Mouse (Mus musculus): ENCODE results near the gene Castor1. TPM values are rescaled to one million over a fixed set of nuclear protein-coding genes. Genes with fewer than 3 reads are reported as not detected.

Gene Castor1
- polyA plus RNA-seq, 1 experiment from 2014 or later, result 2.3 TPM

DNA sequence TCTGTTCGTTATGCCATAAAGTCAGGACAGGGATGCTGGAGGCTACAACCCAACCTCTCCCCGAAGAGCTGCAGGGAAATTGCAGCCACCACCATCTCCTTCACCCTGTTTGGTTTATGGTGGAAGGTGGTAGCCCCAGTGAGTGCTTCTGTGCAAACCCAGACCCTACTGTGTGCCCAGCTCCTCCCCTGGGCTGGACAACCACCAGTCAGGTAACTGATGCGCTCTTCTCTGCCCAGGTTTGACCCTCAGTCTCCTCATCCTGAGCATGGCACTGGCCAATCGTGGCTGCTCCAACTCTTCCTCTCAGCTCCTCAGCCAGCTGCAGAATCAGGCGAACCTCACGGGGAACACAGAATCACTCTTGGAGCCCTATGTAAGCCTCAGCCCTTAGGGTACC, 20.1 kb downstream of the Castor1 start:
- H3K4me3 ChIP-seq (replicated peaks; ENCODE audit: low read length), result no peak overlapping the region
- no peaks in the 10 kb centered on the region for H3K4me1 ChIP-seq (replicated peaks; ENCODE audit: control insufficient read depth, insufficient read depth, low read length)
- H3K27me3 ChIP-seq (replicated peaks; ENCODE audit: control insufficient read depth, insufficient read depth, low read length), result no peaks in the 10 kb centered on the region
- no peaks in the 10 kb centered on the region for H3K36me3 ChIP-seq (ENCODE audit: control insufficient read depth, insufficient read depth)
- no peak overlapping the region for H3K9ac ChIP-seq (replicated peaks; ENCODE audit: low read depth, low read length)
- no peak overlapping the region for H3K27ac ChIP-seq (ENCODE audit: low read length)
- H3K4me2 ChIP-seq (ENCODE audit: low read length), result no peak overlapping the region
- no peaks in the 10 kb centered on the region for H3K9me3 ChIP-seq (ENCODE audit: control insufficient read depth, low read length)
- no peak for ATAC-seq
- WGBS, result 87% methylated on average over 6 of the region's 6 CpGs

DNA sequence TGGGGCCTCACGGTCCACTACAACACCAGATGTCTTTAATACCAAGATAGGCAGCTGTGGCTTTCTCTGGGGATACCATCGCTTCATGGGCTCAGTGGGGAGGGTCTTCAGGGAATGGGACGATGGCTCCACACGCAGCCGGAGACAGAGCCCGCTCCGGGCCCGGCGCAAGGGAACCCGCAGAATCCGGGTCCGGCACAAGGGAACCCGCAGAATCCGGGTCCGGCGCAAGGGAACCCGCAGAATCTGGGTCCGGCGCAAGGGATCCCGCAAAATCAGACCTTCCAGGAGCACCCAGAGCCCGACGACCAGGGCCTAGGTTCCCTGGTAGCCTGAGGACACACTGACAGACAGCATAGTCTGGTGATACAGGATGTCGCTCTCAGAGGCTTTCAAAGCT, 21.7 kb downstream of the Castor1 start:
- ATAC-seq, result no peak
- no peaks in the 10 kb centered on the region for H3K4me1 ChIP-seq (replicated peaks; ENCODE audit: control insufficient read depth, insufficient read depth, low read length)
- H3K9me3 ChIP-seq (ENCODE audit: control insufficient read depth, low read length), result no peaks in the 10 kb centered on the region
- no peak overlapping the region for H3K4me3 ChIP-seq (replicated peaks; ENCODE audit: low read length)
- H3K9ac ChIP-seq (replicated peaks; ENCODE audit: low read depth, low read length), result no peak overlapping the region
- no peak overlapping the region for H3K4me2 ChIP-seq (ENCODE audit: low read length)
- WGBS, result 94% methylated on average over 23 of the region's 23 CpGs
- H3K27ac ChIP-seq (ENCODE audit: low read length), result no peak overlapping the region
- no peaks in the 10 kb centered on the region for H3K36me3 ChIP-seq (ENCODE audit: control insufficient read depth, insufficient read depth)
- H3K27me3 ChIP-seq (replicated peaks; ENCODE audit: control insufficient read depth, insufficient read depth, low read length), result no peaks in the 10 kb centered on the region

DNA sequence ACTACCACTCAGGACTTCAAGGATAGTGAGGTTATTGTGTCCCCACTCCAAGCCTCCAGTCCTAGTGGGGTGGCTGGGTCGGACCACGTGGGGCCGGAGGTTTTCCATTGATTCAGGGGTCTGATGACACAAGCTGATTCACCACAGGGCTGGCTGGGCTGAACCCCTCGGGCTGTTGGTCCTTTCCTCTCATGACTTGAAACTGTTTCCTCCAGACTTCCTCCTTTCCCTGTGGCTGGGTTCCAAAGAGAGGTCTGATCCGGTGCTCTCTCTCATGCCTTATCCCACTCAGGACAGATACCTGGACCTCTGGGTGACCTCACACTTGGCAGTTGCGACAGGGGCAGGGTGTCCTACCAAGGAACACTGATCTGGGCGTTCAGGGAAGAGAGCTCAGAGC, 22.1 kb downstream of the Castor1 start:
- no peak overlapping the region for H3K4me3 ChIP-seq (replicated peaks; ENCODE audit: low read length)
- WGBS, result 76% methylated on average over 7 of the region's 7 CpGs
- no peak overlapping the region for H3K27ac ChIP-seq (ENCODE audit: low read length)
- no peak overlapping the region for H3K4me2 ChIP-seq (ENCODE audit: low read length)
- H3K9ac ChIP-seq (replicated peaks; ENCODE audit: low read depth, low read length), result no peak overlapping the region
- no peaks in the 10 kb centered on the region for H3K36me3 ChIP-seq (ENCODE audit: control insufficient read depth, insufficient read depth)
- ATAC-seq, result no peak
- no peaks in the 10 kb centered on the region for H3K9me3 ChIP-seq (ENCODE audit: control insufficient read depth, low read length)
- no peaks in the 10 kb centered on the region for H3K27me3 ChIP-seq (replicated peaks; ENCODE audit: control insufficient read depth, insufficient read depth, low read length)
- no peaks in the 10 kb centered on the region for H3K4me1 ChIP-seq (replicated peaks; ENCODE audit: control insufficient read depth, insufficient read depth, low read length)

DNA sequence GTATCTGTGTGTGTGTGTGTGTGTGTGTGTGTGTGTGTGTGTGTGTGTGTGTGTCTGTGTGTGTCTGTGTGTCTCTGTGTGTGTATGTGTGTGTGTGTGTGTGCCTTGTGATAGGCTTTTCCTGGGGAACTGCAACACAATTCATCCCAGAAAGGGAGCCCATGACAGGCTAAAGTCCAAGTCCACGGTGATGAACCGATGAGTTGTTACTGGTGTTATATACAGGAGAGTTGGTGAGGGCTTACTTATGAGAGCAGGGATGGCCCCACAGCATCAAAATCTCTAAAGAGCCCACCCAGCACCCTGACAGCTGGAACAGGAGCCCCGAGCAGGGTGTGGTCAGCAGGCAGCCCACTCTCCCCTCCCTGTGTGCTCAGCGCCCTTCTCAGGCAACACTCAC, 23.2 kb downstream of the Castor1 start:
- Histone ChIP-seq H3K36me3 (ENCODE audit: control insufficient read depth, insufficient read depth) (no peaks in the 10 kb centered on the region), H3K27me3 (replicated peaks; ENCODE audit: control insufficient read depth, insufficient read depth, low read length) (no peaks in the 10 kb centered on the region), H3K9ac (replicated peaks; ENCODE audit: low read depth, low read length) (no peak overlapping the region), H3K27ac (ENCODE audit: low read length) (no peak overlapping the region), H3K9me3 (ENCODE audit: control insufficient read depth, low read length) (no peaks in the 10 kb centered on the region), H3K4me3 (replicated peaks; ENCODE audit: low read length) (no peak overlapping the region), H3K4me1 (replicated peaks; ENCODE audit: control insufficient read depth, insufficient read depth, low read length) (no peaks in the 10 kb centered on the region), H3K4me2 (ENCODE audit: low read length) (no peak overlapping the region)
- no peak for ATAC-seq
- WGBS, result 85% methylated on average over 4 of the region's 4 CpGs

DNA sequence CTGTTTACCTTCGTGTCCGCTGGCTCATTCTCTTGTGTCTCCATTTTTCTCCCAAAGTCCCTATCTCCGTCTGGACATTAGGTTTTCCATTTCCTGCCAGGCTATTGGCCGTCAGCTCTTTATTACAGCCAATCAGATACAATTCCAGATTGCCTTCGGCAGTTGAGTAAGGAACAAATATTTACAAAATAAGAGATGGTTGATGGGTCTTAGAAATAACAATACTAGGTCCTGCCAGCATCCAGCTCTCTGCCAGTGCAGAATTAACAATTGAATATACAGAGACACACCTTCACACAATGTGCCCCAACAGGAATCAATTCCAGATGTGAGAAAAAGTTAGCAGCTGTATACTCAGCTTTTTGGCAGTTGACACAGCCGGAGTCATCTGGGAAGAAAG, 28.1 kb downstream of the Castor1 start:
- Histone ChIP-seq H3K9ac (replicated peaks; ENCODE audit: low read depth, low read length) (no peak overlapping the region), H3K9me3 (ENCODE audit: control insufficient read depth, low read length) (no peaks in the 10 kb centered on the region), H3K27me3 (replicated peaks; ENCODE audit: control insufficient read depth, insufficient read depth, low read length) (no peaks in the 10 kb centered on the region), H3K27ac (ENCODE audit: low read length) (no peak overlapping the region), H3K36me3 (ENCODE audit: control insufficient read depth, insufficient read depth) (no peaks in the 10 kb centered on the region), H3K4me3 (replicated peaks; ENCODE audit: low read length) (no peak overlapping the region), H3K4me2 (ENCODE audit: low read length) (no peak overlapping the region), H3K4me1 (replicated peaks; ENCODE audit: control insufficient read depth, insufficient read depth, low read length) (no peaks in the 10 kb centered on the region)
- no peak for ATAC-seq
- WGBS, result 75% methylated on average over 6 of the region's 6 CpGs

DNA sequence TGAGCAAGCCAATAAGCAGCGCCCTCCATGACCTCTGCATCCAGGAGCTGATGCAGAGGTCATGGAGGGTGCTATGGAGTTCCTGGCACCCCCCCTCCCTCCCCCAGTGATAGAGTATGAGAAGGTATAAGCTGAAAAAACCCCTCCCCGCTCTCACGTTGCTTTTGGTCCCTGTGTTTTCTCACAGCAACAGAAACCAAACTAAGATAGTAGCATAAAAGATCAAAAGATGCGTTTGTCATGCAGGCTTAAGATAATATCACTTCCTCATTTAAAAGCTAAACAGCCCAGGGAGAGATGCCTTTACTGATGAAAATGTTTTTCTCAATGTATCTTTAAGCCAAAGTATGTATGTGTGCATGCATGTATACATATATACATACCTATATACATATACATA, 28.6 kb downstream of the Castor1 start:
- Histone ChIP-seq H3K9me3 (ENCODE audit: control insufficient read depth, low read length) (no peaks in the 10 kb centered on the region), H3K9ac (replicated peaks; ENCODE audit: low read depth, low read length) (no peak overlapping the region), H3K4me1 (replicated peaks; ENCODE audit: control insufficient read depth, insufficient read depth, low read length) (no peaks in the 10 kb centered on the region), H3K4me3 (replicated peaks; ENCODE audit: low read length) (no peak overlapping the region), H3K27me3 (replicated peaks; ENCODE audit: control insufficient read depth, insufficient read depth, low read length) (no peaks in the 10 kb centered on the region), H3K27ac (ENCODE audit: low read length) (no peak overlapping the region), H3K36me3 (ENCODE audit: control insufficient read depth, insufficient read depth) (no peaks in the 10 kb centered on the region), H3K4me2 (ENCODE audit: low read length) (no peak overlapping the region)
- no peak for ATAC-seq
- 70% methylated on average over 4 of the region's 4 CpGs for WGBS

DNA sequence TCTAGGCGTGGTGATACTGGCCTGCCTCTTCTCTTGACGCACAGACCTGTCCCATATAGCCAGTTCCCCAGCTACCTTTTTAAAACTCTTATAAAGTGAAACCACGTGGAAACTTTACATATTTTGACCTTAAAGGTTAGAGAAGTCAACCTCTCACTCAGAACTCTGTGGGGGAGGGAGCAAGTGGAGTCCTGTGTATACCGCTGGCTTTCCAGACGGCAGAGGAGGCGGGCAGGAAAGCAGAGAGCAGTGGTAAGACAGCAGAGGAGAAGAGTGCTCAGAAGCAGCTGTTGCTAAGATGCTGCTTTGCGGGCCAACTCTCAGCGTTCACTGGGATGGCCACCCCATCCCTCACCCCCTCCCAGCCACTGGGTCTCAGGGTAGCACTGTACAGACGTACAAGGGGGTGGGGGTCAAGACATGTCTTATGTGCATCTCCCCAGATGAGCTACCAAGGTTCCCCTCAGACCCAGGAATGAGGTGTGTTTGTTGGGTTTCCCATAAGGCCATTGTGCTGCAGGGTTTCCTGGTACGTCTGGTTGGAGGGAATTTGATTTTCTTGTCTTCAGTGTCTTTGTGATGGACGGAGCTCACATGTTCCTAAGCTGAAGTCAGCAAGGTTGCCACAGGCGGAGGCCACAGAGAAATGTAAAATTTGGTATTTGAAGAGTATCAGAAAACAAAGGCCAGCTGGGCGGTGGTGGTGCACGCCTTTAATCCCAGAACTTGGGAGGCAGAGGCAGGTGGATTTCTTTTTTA, 29.4 kb downstream of the Castor1 start:
- H3K27me3 ChIP-seq (replicated peaks; ENCODE audit: control insufficient read depth, insufficient read depth, low read length), result no peaks in the 10 kb centered on the region
- no peaks in the 10 kb centered on the region for H3K4me1 ChIP-seq (replicated peaks; ENCODE audit: control insufficient read depth, insufficient read depth, low read length)
- H3K4me3 ChIP-seq (replicated peaks; ENCODE audit: low read length), result no peak overlapping the region
- H3K9ac ChIP-seq (replicated peaks; ENCODE audit: low read depth, low read length), result no peak overlapping the region
- WGBS, result 85% methylated on average over 14 of the region's 14 CpGs
- no peak for ATAC-seq
- H3K4me2 ChIP-seq (ENCODE audit: low read length), result no peak overlapping the region
- no peaks in the 10 kb centered on the region for H3K36me3 ChIP-seq (ENCODE audit: control insufficient read depth, insufficient read depth)
- no peak overlapping the region for H3K27ac ChIP-seq (ENCODE audit: low read length)
- H3K9me3 ChIP-seq (ENCODE audit: control insufficient read depth, low read length), result no peaks in the 10 kb centered on the region

DNA sequence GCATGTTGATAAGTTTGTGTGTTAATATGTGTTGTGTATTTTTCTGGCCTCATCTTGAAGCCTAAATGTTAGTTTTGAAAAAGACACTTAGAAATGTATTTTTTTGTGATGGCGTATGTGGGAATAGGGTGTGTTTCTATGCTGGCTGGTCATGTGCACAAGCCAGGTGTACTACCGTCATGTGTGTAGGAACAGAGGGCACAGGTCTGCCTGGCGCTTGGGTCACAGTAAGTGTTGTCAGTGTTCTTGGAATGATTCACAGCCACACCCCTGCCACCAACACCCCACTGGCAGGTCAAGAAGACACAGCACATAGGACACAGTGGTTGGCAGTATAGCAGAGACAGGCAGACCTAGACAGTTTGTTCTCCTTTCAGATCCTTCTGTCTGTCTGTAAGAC, 31.1 kb downstream of the Castor1 start:
- H3K27ac ChIP-seq (ENCODE audit: low read length), result no peak overlapping the region
- no peak for ATAC-seq
- no peaks in the 10 kb centered on the region for H3K9me3 ChIP-seq (ENCODE audit: control insufficient read depth, low read length)
- no peak overlapping the region for H3K4me3 ChIP-seq (replicated peaks; ENCODE audit: low read length)
- H3K36me3 ChIP-seq (ENCODE audit: control insufficient read depth, insufficient read depth), result no peaks in the 10 kb centered on the region
- no peaks in the 10 kb centered on the region for H3K4me1 ChIP-seq (replicated peaks; ENCODE audit: control insufficient read depth, insufficient read depth, low read length)
- no peaks in the 10 kb centered on the region for H3K27me3 ChIP-seq (replicated peaks; ENCODE audit: control insufficient read depth, insufficient read depth, low read length)
- WGBS, result 97% methylated on average over 3 of the region's 3 CpGs
- no peak overlapping the region for H3K4me2 ChIP-seq (ENCODE audit: low read length)
- H3K9ac ChIP-seq (replicated peaks; ENCODE audit: low read depth, low read length), result no peak overlapping the region

DNA sequence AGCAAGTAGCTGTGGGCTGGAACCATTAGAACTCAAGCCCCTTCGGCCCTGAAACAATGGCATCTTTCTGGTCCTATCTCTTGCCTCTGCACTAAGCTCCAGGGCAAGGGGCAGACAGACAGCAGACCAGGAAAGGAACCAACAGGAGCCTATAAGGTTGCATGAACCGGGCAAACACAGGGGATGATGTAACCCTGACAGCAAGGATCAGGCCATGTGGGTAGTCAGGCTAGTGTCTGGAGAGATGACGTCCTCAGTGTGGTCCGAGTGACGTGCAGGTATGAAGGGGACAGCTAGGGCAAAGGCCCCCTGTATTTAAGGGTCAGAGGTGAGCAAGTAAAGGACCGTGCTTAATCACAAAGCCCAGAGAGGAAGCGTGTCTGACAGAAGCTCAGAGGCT, 32.3 kb downstream of the Castor1 start:
- no peaks in the 10 kb centered on the region for H3K36me3 ChIP-seq (ENCODE audit: control insufficient read depth, insufficient read depth)
- H3K4me1 ChIP-seq (replicated peaks; ENCODE audit: control insufficient read depth, insufficient read depth, low read length), result no peaks in the 10 kb centered on the region
- ATAC-seq, result no peak
- no peaks in the 10 kb centered on the region for H3K9me3 ChIP-seq (ENCODE audit: control insufficient read depth, low read length)
- no peak overlapping the region for H3K9ac ChIP-seq (replicated peaks; ENCODE audit: low read depth, low read length)
- H3K27ac ChIP-seq (ENCODE audit: low read length), result no peak overlapping the region
- H3K4me2 ChIP-seq (ENCODE audit: low read length), result no peak overlapping the region
- 78% methylated on average over 7 of the region's 7 CpGs for WGBS
- no peak overlapping the region for H3K4me3 ChIP-seq (replicated peaks; ENCODE audit: low read length)
- no peaks in the 10 kb centered on the region for H3K27me3 ChIP-seq (replicated peaks; ENCODE audit: control insufficient read depth, insufficient read depth, low read length)

DNA sequence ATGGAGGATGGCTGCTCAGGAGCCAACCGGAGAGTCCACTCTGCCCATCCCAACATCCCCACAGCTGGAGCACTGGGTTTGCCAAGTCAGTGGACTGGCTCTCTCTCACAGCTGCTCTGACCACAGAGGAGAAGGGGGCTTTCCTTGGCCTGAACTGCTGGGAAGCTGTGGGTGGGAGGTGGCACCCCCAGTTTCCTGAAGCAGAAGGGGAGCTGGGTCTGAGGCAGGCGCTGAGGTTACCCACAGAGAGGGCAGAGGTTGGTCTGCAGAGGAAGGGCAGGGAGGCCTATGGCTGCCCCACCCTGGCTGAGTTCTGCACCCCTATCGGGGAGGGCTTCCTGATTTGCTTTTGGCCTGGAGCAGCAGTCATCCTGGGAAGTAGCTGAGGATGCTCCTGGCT, 33.4 kb downstream of the Castor1 start:
- ATAC-seq, result no peak

More for the DNA sequence above, 33.4 kb downstream of the Castor1 start:
- no peaks in the 10 kb centered on the region for H3K4me1 ChIP-seq (replicated peaks; ENCODE audit: control insufficient read depth, insufficient read depth, low read length)
- H3K4me3 ChIP-seq (replicated peaks; ENCODE audit: low read length), result no peak overlapping the region
- H3K36me3 ChIP-seq (ENCODE audit: control insufficient read depth, insufficient read depth), result no peaks in the 10 kb centered on the region
- WGBS, result 80% methylated on average over 3 of the region's 3 CpGs
- H3K9me3 ChIP-seq (ENCODE audit: control insufficient read depth, low read length), result no peaks in the 10 kb centered on the region
- no peak overlapping the region for H3K27ac ChIP-seq (ENCODE audit: low read length)
- H3K9ac ChIP-seq (replicated peaks; ENCODE audit: low read depth, low read length), result no peak overlapping the region
- no peak overlapping the region for H3K4me2 ChIP-seq (ENCODE audit: low read length)
- no peaks in the 10 kb centered on the region for H3K27me3 ChIP-seq (replicated peaks; ENCODE audit: control insufficient read depth, insufficient read depth, low read length)
